Mouse (Mus musculus) left cerebral cortex, postnatal 4 days (tissue): Measurements from ENCODE around the gene Ecel1. TPM values are rescaled to one million over a fixed set of nuclear protein-coding genes. Genes with fewer than 3 reads are reported as not detected.

Source experiments
- DNase-seq: peaks from one replicate; pipeline ENCODE4 v3.0.0-alpha.2; 2022
- intact Hi-C: fragments of 180-260 bp; cut with DNase I; formaldehyde crosslinking; loops from one replicate; pipeline ENCODE4 v1.15.1; 2025
- total RNA-seq, 2 experiments: library from RNA; stranded (reverse); gene quantifications; 2 replicates each; pipeline ENCODE4 v1.2.3; 2021

Gene Ecel1
- total RNA-seq, result 10 to 100 TPM in 1 of 2 experiments, 1 to 10 TPM in 1; 3.4 to 11.8 TPM

DNA sequence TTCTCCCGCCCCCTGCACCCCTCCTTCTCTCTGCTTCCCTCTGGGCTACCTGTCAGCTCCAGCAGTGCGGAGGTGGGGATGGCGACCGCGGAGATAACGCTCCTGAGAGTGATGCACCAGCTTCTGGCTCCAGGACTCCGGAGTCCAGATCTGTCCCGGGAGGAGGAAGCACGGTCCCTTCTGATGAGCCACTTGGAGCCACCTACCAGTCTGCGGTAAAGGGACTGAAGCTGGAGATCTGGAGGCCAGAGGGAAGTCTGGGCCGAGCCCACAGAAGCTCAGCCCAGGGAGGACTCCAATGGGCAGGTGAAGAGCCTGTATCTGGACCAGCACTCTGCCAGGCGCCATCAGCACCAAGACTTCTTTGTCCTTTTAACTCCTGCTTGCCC lies at the start of gene Ecel1:
Gene Ecel1 (minus strand): TSS at position 323 of the 389 bp plus-strand sequence.
- no peak for DNase-seq
- intact Hi-C loops, result no loop called here

GRCm38 (mm10) chr1:87205502-87205901 lies 49.2 kb upstream of the Ecel1 start:
- intact Hi-C loops, result no loop called here
- no peak for DNase-seq

DNA sequence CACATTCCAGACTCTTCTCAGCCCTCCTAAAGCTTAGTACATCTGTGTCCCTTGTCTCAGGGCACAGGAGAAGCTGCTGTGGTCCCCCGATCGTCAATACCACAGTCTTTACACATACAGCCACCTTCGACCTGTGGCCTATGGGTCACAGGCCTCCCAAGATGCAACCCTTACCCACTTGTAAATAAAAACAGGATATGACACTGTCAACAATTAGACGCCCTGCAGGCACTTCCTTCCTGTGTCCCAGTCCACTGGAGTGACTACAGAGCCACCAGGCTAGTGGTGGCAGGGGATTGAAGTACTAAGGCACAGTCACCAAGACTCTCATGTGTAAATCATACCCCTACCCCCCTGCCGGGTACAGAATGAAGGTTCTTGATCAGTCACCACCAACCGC lies 48.7 kb upstream of the Ecel1 start:
- intact Hi-C loops, result no loop called here
- no peak for DNase-seq

- no peak for DNase-seq
- intact Hi-C loops, result no loop called here
Measured at GRCm38 (mm10) chr1:87204465-87204864, 48.1 kb upstream of the Ecel1 start, which contains the start of gene Chrng. Chrng (plus strand) TSS chr1:87204657.

DNA sequence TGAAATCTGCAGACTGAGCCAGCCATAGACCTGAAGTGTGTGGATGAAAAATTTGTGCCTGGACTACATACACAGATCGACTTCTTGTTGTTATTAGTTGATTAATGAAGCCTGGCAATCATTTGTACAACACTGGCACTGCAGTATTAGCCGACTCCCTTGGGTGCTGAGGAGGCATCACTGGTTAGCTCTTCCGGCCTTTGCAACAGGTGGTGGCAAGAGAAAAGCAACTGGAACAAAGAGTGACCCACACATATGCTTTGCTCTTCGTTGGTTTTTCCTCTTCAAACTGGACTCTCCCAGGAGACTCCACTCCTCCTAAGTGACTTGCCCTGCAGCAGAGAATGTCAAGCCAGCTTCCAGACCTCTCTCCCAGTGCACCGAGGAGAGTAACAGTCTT lies 47.5 kb upstream of the Ecel1 start:
- intact Hi-C loops, result no loop called here

DNA sequence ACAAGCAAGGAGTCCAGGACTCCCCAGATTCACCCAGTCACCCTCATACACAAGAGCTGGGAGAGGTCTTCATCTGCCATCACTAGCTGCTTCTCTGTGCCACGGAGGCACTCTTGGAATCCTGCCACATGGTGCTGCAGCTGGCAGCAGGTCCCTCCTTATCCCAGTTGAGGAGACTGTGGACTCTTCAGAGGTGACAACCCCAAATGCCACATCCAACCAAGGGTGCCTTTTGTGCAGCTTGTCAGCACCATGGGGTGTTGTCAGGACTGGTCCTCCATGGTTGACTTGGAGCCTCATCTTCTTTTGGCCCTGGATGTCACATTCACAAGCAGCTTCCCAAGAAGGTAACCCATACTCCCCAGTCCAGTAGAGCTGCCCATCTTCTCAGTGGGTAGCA lies 45.5 kb upstream of the Ecel1 start:
- no peak for DNase-seq
- intact Hi-C loops, result no loop called here

More for the DNA sequence above, 47.5 kb upstream of the Ecel1 start:
- DNase-seq, result no peak

DNA sequence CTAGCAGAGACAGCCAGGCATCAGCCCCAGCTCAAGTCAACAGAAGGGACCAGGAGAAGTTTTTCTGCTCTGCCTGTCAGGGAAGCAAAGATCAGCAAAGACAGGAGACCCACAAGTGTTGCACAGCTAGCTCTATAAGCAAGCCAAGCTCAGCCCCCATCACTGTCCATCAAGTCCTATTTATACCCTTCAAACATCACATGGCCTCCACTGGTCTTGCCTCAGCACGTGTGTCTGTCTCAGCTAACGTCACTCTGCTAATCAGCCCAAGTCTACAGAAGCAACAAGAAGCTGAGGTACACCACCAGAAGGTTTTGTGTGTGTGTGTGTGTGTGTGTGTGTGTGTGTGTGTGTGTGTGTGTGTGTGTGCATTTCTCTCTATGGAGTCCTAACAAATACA lies 44.5 kb upstream of the Ecel1 start:
- no peak for DNase-seq
- intact Hi-C loops, result no loop called here

GRCm38 (mm10) chr1:87198119-87199065 lies 42.1 kb upstream of the Ecel1 start:
- no peak for DNase-seq
- intact Hi-C loops, result no loop called here

GRCm38 (mm10) chr1:87197296-87197695 lies 41.0 kb upstream of the Ecel1 start:
- peak; percentile 43 for DNase-seq
- intact Hi-C loops, result no loop called here

DNA sequence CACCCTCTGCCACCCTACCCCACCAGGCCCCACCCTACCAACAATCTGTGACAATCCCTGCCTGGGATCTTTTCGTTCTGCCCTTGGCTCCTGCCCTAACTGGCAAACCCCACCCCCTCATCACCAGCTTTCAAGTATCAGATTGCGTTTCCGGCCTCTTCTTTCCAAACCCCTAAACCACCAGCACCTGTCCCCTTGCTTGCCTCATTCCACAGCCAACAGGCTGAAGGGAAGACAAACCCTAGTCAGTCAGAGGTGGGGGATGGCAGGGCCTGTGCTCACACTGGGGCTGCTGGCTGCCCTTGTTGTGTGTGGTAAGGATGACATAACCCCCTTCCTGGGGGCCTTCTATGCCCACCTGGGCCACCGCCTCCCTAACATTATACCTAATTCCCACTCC lies 34.1 kb upstream of the Ecel1 start, which contains the start of gene Chrnd:
Gene Chrnd (plus strand): TSS at position 179 of the 400 bp plus-strand sequence.
- intact Hi-C loops, result no loop called here
- no peak for DNase-seq

- intact Hi-C loops, result loop anchor here (5.0 to 10.0 kb wide), 3 partner anchors 135 to 575 kb away; no protein-coding TSS in a partner anchor
- peak; percentile 77 for DNase-seq
Measured at GRCm38 (mm10) chr1:87187037-87187355, 30.7 kb upstream of the Ecel1 start.

DNA sequence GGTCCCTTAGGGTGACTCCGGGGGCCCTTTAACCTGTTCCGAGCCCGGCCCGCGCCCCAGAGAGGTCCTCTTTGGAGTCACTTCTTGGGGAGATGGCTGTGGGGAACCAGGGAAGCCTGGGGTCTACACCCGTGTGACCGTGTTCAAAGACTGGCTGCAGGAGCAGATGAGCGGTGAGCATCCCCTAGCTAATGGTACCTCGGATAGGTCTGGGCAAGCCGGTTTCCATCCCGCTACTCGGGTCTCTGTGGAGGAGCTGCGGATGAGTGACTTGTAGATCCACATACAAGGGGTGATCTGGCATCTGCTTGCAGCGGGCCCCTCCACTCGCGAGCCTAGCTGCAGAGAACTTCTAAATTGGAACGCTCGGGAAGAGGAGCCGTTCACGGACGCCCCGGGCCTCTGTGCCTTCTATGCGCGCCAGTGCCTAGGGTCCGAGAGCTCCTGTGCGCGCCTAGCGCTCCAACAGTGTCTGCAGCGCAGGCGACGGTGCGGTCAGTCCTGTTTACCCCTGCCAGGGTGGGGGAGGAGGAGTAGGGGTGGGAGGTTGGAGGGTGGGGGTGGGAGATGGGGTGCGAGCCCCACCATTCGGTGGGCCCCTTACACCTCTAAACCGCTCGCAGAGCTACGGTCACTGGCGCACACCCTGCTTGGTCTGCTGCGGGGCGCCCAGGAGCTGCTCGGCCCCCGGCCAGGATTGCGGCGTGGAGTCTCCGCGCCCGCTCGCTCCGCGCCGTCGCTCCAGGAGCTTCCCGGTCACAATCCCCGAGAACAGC lies 30.1 kb upstream of the Ecel1 start:
- intact Hi-C loops, result loop anchor here (5.0 to 10.0 kb wide), 3 partner anchors 134 to 574 kb away; no protein-coding TSS in a partner anchor
- no peak for DNase-seq

DNA sequence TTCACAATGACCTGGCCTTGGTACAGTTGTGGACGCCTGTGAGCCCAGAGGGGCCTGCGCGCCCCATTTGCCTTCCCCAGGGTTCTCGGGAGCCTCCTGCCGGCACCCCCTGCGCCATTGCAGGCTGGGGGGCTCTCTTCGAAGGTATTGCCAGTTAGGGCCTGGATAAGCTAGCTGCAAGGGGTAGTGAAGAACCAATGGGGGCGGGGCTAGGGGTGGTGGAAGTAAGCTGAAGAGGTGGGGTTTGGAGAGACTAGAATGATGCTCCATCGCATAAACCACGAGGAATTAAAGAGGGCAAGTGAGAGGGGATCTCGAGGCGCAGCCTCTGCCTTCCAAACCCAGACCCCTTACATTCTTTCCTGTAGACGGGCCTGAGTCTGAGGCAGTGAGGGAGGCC lies 29.2 kb upstream of the Ecel1 start:
- intact Hi-C loops, result loop anchor here (5.0 to 10.0 kb wide), 3 partner anchors 133 to 573 kb away; no protein-coding TSS in a partner anchor
- no peak for DNase-seq

DNA sequence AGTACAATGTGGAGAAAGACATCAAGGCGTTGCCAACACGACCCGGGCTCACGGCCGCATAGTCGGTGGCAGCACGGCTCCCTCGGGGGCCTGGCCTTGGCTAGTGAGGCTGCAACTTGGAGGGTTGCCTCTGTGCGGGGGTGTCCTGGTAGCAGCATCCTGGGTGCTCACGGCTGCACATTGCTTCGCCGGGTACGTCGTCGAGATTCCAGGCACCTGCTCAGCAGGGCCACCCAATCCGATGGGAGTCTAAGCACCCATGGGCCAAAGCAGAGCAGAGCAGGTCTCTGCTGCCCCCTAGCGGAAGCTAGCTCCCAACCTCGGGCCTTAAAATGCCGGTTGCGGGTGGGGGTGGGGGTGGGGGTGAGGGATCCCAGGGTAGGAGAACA lies 28.4 kb upstream of the Ecel1 start:
- peak; percentile 65 for DNase-seq
- intact Hi-C loops, result loop anchor here (5.0 to 10.0 kb wide), 4 partner anchors 132 to 572 kb away; no protein-coding TSS in a partner anchor

GRCm38 (mm10) chr1:87183998-87184750 lies 27.9 kb upstream of the Ecel1 start:
- no peak for DNase-seq

DNA sequence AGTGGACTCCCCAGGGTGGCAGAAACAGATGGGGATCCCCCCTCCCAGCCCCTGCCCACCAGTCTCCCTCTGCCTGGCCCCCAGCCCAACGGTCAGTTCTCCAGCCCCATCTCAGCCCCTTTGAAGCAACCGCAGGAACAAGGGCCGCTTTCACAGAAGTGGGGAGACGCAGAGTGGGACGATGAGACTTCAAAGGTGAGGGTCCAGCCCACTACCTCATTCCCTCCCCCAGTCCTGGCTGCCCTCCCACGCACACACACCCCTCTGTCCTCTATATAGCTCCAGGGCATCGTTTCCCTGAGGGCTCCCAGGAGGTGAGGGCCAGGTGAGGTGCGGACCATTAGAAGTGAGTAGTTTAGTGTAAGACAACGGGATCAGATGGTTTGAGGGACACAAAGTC lies 26.7 kb upstream of the Ecel1 start, which contains the start of gene Prss56:
Gene Prss56 (plus strand): TSS at position 301 of the 400 bp plus-strand sequence.
- no peak for DNase-seq
- intact Hi-C loops, result loop anchor here (5.0 to 10.0 kb wide), 2 partner anchors 141 to 518 kb away; no protein-coding TSS in a partner anchor

More at GRCm38 (mm10) chr1:87183998-87184750, 27.9 kb upstream of the Ecel1 start:
- intact Hi-C loops, result loop anchor here (5.0 to 10.0 kb wide), 2 partner anchors 142 to 519 kb away; no protein-coding TSS in a partner anchor

DNA sequence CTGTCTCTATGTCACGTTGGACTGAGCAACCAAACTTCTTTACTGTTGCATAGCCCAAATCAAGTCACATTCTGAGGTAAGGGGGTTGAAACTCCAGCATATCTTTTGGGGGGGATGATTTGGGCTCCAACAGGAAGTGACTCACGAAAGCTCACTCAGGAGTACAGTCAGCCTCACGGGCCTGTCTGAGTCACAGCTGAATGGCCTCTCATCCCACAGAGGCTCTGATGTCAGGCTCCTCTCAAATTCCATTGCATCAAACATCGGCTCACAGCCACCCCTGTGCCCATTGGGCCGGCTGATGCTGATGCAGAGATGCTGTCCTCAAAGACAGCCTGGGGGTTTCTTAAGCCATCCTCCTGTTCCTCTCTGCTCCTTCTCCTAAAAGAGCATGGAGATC lies 24.6 kb upstream of the Ecel1 start:
- no peak for DNase-seq
- intact Hi-C loops, result loop anchor here (5.0 to 10.0 kb wide), 2 partner anchors 139 to 516 kb away; no protein-coding TSS in a partner anchor

- DNase-seq, result peak; percentile 84
- intact Hi-C loops, result no loop called here
Measured at GRCm38 (mm10) chr1:87175852-87176292, 19.6 kb upstream of the Ecel1 start.

GRCm38 (mm10) chr1:87174006-87174955 lies 18.0 kb upstream of the Ecel1 start:
- intact Hi-C loops, result no loop called here
- DNase-seq, result peak; percentile 74
